Mouse (Mus musculus) heart, adult 11 months (tissue): ENCODE measurements around the gene Fbxl17.

Experiments
- DNase-seq: peaks from one replicate; pipeline ENCODE4 v3.0.0; 2022

Fbxl17 gene

DNA sequence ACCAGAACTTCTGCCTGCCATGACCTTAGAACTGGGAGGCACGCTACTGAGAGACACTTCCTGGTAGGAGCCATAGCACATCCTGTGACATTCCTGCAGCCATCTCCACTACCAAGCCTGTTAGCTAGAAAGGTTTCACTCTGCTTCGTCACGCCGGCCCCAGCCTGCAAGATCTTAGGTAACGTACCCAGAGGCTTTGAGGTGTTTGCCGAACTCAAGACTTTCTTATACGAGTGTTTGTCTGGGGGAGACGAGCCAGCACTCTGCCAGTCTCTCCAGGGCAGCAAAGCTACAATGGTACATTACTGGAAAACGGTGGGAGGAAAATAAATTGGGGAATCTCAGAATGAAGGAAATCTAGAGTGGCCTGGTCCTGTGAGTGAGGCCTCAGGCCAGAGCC lies 292.1 kb downstream of the Fbxl17 start:
- DNase-seq, result peak; percentile 56

DNA sequence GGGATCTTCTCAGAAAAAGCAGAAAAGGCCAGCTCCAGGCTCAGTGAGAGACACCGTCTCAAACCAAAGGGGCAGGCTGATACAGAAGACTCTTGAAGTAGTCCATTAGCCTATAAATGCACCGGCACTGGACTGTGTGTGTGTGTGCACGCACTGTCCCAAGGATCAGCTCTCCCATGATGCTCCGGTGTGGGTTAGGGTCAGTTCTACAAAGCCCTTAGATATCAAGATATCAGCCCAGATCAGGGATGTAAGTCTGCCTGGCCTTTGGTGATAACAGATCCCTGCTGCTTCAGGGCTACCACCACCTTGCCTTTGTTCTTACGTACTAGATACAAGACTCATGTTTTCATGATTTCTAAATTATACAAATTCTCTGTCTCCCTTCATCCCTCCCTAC lies 294.5 kb downstream of the Fbxl17 start:
- DNase-seq, result no peak

DNA sequence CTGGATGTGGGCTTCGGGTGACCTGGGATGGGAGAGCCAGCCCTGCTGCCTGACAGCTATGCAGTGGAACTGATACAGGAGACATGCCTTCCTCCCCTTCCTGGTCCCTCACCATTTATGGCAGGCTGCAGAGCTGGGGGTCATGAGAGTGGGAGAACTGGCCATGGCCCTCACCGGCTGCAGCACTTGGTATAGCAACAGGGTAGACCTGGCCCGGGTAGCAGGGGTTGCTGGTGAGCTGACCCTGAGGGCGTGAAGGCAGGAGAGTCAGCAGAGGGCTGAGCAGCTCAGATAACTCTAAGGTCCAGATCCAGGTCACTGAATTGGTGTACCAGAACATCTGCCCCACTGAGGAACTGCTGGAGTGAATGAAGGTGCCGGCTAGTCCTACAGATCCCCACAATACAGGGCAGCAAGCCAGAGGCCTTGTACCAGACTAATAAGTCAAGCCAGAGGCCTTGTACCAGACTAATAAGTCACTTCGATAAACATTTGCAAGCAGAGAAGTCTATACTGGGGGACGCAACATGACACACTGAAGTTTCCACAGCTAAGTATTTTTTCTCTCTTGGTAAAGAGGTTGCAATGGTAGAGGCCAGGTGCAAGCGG lies 296.1 kb downstream of the Fbxl17 start:
- DNase-seq, result peak; percentile 79

DNA sequence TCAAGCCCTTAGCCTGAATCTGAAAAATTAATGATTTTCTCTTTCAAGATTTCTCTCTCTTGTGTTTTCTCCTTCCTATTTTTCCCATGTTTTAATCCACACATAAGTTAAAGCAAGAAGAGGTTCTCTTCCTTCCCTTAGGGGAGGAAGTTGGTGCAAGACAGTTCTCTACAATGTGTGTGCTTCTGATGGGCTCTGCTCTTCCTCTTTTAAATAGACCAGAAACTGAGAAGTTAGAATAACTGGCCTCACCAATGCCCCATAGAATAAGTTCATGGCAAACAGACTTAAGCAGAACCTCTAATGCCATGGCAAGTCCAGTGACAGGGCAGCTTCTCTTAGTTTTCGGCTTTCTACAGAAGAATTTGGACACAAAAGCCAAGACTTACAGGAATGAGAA lies 301.1 kb downstream of the Fbxl17 start:
- no peak for DNase-seq

DNA sequence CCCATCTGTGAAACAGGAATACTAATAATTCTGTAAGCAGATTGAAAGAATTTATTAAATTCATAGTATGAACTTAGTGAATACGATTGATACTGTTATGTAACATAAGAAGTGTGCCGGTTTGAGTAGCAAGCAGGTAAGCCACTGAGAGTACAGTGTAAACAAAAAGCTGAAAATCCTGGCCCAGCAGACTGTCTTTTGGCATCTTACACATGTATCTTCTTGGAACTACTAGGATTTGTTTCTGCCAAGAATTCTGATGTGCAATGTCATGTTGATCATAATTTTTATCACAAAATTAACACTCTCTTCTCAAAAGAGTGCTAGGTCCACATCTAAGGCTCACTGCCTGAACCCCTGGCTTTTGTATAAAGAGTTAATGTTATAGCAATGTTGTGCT lies 304.3 kb downstream of the Fbxl17 start:
- no peak for DNase-seq

DNA sequence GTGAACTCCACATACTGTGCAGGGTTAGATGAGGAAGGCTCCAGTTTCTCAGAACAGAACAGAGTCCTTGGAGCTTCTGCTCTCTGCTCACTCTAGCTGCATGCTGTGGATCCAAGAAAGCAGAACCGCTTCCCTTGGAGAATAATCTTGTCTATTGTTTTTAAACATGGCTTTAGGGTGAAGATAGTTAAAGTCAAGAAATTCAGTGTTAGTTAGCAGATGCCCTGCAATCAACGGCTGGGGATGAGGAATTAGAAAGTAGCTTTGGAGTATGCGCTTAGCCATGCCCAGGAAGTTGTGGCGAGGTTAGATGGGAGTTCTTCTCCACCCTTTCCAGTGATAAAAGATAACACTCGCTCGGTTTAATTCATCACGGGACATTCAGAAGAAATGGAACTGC lies 306.6 kb downstream of the Fbxl17 start:
- no peak for DNase-seq

DNA sequence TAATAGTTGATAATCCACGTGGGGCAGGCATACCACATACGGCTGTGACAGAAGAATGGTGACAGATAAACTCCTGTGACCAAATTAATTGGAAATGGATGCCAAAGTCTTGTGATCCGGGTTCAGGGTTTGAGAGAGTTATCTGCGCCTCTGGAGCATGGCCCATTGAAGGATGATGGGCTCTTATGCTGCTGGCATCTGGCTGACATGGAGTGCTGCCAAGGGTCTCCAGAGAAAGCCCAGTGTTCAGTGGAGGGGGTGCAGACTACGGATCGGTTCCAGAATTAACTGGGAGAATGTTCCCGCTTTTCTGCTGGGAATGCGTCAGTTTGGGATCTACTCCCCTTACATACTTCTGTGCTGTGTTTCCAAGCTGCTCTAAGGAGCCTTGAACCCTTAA lies 308.5 kb downstream of the Fbxl17 start:
- DNase-seq, result no peak

DNA sequence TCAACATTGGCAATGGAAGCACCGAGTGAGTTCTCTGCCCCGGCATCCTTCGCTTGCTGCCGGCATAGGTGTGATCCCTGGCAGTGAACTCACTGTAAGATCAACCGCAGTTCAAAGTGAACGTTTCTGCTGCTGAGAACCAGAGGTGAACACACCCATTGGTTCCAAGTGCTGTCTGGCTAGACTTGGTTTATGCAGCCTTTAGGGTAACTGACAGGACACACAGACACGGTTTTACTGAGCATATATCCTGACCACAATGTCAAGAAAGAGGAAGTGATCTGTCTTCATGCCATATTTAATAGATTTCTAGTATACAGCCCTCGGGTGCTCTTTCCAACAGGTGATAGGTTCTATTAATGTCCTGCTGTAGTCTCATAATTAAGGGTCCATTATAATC lies 310.5 kb downstream of the Fbxl17 start:
- no peak for DNase-seq

DNA sequence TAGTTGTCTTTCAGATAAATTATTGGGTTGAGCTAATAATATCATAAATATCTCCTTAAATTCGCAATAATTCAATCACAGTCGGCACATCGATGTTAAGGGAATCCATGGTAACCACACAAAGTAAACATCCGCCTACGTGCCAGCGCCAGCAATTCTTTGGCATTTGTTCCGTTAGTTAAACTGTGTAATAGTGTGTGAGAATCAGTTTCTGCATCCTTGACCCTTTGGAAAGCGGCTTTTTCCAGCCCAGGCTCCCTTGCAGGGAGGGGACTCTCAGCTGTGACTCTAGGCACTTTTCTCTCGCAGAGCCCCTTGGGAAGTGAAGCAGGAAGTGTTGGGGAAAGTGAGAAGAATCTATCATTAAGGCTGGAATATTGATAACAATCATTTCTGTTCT lies 314.3 kb downstream of the Fbxl17 start:
- DNase-seq, result peak; percentile 93

DNA sequence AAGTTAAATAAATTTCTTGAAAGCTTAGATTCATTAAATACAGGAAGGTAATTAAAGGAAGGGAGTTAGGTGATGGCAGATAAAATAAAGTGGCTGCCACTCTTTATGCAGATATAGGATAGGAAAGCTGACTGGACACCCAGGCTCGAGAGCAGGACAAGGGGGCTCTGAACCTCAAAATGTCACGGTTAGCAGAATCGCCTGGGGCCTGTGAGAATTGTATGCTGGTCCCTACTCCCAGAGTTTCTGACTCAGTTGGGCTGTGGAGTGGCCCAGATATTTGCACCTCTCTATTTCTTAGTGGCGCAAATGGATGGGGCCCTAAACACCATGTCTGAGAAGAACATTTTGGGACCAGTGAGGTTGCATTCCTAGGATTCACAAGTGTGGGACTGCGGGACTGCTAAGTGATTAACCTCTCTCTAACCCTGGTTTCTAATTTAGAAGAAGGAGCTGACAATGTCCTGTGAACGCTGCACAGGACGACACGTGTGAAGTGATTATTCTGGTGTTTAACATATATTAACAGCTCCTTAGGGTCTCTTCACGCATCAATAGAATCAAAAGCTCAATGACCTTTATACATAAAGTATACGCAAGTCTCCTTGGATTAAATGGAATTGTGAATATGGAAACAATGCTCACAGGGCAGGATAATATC lies 314.8 kb downstream of the Fbxl17 start:
- DNase-seq, result no peak

DNA sequence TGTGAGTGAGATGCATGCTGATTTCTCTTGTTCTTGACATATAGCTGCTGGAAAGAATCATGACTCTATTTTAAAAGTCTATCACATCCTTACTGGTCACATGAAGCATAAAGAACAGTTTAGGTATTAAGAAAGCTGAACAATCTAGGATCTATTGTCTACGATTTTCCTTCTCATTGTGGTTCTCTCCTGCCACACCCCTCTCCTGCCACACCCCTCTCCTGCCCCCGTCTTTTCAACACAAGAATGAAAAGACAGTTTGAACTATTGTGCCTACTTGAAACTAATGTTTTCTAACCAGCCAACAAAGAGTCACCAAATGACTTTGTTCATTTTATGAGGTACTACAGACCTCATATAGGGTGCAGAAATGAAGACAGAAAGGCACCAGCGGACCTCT lies 316.4 kb downstream of the Fbxl17 start:
- DNase-seq, result peak; percentile 33

DNA sequence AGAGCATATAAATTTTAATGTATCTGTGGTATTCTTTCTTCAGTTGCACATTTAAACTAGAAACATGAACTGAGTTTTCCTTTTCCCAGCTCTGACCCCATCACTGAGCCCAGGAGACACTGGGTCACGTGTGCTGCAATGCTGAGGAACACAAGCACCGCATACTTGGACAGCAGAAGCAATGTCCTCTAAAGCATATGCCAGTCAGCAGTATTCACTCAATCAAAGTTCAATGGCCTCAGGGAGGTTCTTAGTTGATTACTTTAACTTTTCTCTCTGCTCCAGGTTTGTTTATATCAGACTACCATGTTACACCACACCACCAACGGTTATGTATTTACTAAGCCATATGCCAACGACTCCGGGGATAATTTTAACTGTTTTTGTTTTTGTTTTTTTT lies 318.2 kb downstream of the Fbxl17 start:
- DNase-seq, result no peak

DNA sequence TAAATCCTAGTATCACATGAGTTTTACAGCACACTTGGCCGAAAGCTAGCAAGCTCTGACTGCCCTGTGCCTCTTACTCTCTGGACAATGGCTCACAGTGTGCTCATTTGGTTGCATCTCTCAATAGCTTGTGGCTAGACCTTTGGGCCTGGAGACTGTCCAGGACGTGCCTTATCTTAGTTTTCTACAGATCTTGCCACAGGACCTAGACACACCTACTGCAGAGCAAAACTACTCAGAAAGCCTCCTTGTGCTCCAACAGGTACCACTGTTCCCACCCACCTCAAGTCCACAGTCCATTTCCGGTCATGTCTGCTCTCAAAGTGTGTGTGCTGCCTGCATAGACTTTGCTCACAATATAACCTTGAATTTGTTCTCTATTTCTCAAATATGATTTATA lies 319.8 kb downstream of the Fbxl17 start:
- no peak for DNase-seq

DNA sequence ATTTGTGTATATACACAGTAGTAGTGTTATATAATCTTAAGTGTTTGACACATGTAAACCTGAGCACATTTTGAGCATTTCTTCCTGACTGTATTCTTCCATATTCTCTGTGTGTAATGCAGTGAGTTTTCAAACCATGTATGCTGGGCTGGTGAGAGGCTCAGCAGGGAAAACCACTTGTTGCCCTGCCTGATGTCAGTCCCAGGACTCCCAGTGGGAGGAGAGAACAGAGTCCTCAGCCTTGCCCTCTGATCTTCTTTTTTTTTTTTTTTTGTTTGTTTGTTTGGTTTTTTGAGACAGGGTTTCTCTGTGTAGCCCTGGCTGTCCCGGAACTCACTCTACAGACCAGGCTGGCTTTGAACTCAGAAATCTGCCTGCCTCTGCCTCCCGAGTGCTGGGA lies 321.5 kb downstream of the Fbxl17 start:
- no peak for DNase-seq

DNA sequence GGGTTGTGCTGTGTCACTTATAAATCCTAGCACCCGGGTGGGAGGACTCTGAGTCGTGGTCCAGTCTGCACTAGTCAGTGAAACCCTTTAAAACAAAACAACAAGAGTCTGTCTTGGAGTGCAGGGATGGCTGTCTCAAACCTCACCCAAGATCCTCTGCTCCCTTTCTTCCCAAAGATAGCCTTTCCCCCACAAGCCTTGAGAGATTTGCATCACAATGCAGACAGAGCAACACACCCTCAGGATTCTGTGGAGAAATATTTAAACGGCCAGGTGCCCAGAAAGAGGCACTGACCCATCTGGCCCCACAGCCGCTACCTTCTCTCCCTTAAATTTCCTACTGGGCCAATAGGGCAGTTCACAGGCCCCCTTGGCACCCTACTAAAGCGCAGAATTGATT lies 323.4 kb downstream of the Fbxl17 start:
- DNase-seq, result no peak

DNA sequence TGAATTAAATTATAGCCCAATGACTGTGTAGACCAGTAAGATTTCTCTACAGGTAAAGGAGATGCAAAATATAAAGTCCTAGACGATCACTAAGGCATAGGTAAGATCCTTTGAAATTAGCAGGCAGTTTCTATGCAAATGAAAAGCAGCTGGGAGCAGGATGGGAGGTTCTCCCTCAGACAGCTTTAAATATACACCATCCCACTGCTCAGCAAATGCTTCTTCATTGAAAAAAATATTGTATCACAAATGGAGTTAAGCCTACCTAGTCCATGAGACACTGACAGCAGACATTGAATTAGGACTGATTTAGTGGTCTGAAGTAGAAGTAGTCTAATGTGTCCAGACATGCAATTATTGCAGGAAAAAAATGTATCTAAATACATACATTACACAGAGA lies 327.1 kb downstream of the Fbxl17 start:
- no peak for DNase-seq

DNA sequence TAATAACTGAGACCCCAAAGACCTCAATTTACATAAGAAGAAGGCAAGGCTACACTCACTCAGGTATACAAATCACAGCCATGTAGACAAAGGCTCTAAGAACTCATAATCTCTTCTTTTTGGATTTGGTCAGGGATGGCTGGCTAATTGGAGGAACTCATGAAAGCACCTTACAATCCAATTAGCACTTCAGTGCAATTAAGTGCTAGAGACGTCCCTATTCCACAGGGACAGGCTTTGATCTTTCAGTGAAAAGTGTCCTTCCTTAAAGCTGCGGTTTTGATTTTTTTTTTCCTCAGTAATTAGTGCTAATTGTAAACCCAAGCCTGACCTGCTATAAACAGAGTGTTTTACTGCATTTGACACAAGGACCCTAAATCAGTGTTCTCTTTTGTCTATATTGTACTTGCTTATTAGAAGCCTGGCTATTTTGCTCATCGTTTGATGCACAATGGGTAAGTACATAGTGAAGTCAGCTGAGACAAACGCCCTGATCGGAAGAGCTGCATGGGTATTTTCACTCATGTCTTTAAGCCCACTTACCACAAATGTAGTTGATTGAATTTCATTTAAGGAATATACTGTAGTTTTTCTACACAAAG lies 327.8 kb downstream of the Fbxl17 start:
- DNase-seq, result no peak

DNA sequence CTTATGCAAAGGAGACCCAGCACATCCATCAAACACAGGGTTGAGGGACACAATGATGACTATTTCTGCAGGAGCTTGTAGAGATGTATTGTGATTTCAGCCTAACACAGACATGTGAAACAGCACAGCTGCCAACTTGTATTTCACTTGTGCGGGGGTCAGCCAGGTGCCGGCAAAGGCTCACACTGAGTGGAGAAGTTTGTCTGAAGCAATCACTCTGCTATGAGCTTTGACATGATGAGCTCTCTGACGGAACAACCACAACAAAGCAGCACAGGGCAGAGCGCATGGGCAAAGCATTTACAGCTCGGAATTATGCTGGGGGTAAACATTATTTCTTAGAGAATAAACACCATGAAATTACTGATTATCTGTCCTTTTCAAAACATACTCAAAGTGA lies 328.6 kb downstream of the Fbxl17 start:
- DNase-seq, result peak; percentile 66

DNA sequence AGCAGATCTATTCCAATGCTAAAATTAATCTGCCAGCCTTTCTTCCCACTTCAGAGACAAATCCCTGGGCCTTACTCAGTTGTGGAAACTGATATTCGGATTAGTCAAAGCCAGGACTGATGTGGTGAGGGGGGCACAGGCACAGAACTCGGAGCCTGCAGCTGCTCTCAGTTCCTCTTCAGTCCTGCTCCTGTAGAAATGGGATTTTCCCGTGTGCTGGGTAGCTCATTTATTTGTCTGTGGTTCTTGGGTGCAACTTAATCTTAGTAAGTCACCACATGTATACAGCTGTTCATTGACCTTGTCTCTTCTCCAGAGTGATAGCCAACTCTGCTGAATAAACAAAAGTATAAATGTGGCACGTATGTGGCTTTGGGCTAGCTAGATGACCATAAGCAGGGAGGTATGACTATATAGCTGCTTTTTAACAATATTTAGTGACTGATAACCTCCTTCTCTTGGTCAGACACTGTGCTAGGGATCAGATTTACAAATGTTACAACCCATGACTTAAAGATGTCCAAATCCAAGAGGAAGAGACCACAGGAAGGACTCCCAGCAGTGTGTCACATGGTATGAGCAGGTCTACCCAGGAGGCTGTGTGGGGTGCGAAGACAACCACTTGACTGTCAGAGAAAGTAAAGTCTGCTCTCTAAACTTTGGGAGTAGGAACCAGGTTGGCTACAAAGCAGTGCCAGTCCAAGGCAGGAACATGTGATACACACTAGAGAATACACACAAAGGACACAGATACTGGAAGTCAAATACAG lies 331.6 kb downstream of the Fbxl17 start:
- DNase-seq, result peak; percentile 64

DNA sequence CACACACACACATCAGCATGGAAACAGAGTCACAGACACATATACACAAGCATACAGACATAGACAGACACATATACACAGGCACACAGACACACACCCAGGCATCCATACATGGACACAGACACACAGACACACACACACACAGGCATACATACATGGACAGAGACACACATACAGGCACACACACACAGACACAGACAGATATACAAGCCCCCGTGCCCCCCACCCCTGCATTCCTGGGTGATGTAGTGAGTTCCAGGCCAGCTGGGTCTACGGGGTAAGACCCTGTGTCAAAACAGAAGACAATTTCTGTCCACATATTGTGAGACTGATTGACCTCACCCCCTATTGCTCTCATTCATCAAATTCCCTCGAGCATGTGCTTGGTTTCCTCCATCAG lies 332.6 kb downstream of the Fbxl17 start:
- peak; percentile 74 for DNase-seq

DNA sequence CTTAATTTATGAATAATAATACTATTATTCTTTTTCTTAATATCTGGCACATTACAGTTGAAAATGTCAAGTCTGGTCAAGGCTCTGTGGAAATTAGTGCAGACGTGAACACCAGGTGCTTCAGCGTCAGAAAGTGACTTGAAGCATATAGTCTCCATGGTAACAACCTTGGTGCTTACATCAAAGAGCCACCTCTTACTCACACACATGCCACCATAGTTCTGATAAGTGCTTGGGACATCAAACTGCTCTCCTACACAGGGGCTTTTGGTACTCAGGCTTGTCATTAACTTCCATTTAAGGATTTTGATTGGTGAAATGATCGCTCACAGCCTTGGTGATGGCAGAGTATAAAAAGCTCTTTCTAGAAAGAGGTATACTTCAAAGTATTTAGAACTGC lies 333.1 kb downstream of the Fbxl17 start:
- DNase-seq, result peak; percentile 30

DNA sequence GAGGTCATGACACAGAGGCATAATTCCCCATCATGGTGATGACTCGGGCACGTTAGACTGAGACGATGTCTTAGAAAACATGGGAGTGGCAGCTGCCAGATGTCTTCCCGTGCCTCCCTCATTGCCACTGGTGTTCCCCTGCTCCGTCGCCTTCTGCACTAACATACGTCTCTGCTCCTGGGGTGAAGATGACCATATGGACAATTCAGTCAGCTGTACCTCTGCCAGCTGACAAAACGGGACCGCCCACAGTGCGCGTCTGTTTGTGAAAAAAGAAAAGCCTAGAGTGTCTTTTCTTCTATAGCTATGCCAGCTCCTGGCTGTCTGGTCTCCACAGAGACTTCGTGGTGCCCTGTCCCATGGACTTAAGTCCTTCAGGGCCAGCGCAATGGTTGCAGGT lies 334.0 kb downstream of the Fbxl17 start:
- DNase-seq, result peak; percentile 79

DNA sequence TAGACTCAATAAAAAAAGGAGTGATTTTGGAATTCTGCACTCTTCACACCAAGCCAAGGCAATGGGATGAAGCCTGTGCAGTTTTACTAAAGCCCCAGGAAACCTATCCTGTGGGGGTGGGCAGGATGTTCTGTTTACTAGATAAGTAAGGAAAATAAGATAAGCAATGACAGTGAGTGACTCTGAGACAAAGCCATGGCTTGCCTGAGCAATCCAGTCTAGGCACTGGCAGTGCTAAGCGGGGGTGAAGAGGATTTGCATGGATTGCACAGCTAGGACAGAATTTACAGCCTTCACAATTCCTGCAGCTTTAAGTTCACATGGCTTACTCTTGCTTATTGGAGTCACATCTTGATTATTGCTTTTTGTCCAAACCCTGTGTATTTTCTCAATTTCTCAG lies 335.5 kb downstream of the Fbxl17 start:
- DNase-seq, result peak; percentile 61

DNA sequence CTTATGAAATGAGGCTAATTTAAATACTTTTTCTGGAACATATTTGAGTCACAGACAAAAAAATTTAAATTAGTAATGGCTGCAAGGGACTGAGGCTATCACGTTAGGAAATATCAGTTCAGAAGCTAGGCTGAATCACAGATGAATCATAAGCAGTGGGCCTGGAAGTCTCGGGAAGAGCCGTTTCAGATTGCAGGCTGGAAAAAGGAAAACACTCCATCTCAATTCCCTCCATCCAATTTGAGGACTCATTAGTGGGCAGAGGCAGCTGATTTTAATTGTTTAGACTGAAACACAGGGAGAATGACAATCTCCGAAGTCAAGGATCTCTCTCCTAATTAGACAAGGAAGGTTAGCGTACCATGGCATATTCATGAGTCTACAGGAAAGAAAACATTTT lies 337.9 kb downstream of the Fbxl17 start:
- DNase-seq, result no peak
